ENCODE assay signal across 9 mouse cellular contexts in genomic region chr8:89042118-89042460, GRCm38 (mm10). TPM values are rescaled to one million over a fixed set of nuclear protein-coding genes. Genes with fewer than 3 reads are reported as not detected.
A peak's percentile ranks its signal among the peaks of the same experiment; 100 is the strongest.
DNase-seq lines count a peak whose midpoint lies in the region; ATAC-seq and TF ChIP-seq lines count a peak whose summit lies in the region.
"Had no signal": no experiment of that assay in that cellular context is flagged by ENCODE, and none has a peak within 500 bp of the region (broad histone marks: within the 10 kb centered on the region; RNA-seq: fewer than 3 reads in every experiment).

No protein-coding gene starts in this region.

- peak overlapping the region; percentile 63 for H3K9ac ChIP-seq in heart, embryonic 15.5 days
- peak overlapping the region; percentile 60 for H3K9ac ChIP-seq in liver, embryonic 11.5 days (ENCODE audit: low read depth, low read length)

- peak; percentile 29 for ATAC-seq in Patski
- no peak for ATAC-seq in heart, embryonic 15.5 days (replicated peaks; ENCODE audit: insufficient number of reproducible peaks, insufficient read depth, low FRiP score, low read depth)
- ATAC-seq in liver, embryonic 11.5 days (replicated peaks; ENCODE audit: low FRiP score): no peak

- POLR2A ChIA-PET in Patski (lab: Charles Lee): interaction anchor here (0.7 to 2.0 kb wide), 3 partner anchors 21 to 346 kb away, joined by 3 to 5 read pairs (median 3); no protein-coding TSS in a partner anchor

- H3K36me3 ChIP-seq in heart, embryonic 10.5 days: no peaks in the 10 kb centered on the region
- no peaks in the 10 kb centered on the region for H3K36me3 ChIP-seq in heart, embryonic 15.5 days
- no peaks in the 10 kb centered on the region for H3K36me3 ChIP-seq in liver, embryonic 11.5 days (ENCODE audit: control insufficient read depth, insufficient read depth, low read length)

- under 1% methylated on average over 35 of the region's 35 CpGs for WGBS in heart, embryonic 10.5 days
- WGBS in heart, embryonic 15.5 days: 0% methylated on average over 35 of the region's 35 CpGs
- under 1% methylated on average over 35 of the region's 35 CpGs for WGBS in liver, embryonic 11.5 days

- no peaks in the 10 kb centered on the region for H3K9me3 ChIP-seq in heart, embryonic 10.5 days
- H3K9me3 ChIP-seq in heart, embryonic 15.5 days (replicated peaks): no peaks in the 10 kb centered on the region
- no peaks in the 10 kb centered on the region for H3K9me3 ChIP-seq in liver, embryonic 11.5 days (ENCODE audit: control insufficient read depth, low read length)

- H3K27ac ChIP-seq in heart, embryonic 10.5 days: peak overlapping the region; percentile 96
- H3K27ac ChIP-seq in heart, embryonic 15.5 days: peak overlapping the region; percentile 77
- H3K27ac ChIP-seq in liver, embryonic 11.5 days (ENCODE audit: low read depth, low read length): 0 out of 2 replicates have a peak overlapping the region, but pooled peaks have one; percentile 54

- peak overlapping the region; percentile 96 for H3K4me2 ChIP-seq in heart, embryonic 15.5 days
- peak overlapping the region; percentile 69 for H3K4me2 ChIP-seq in liver, embryonic 11.5 days

- DNase-seq in heart, embryonic 10.5 days (ENCODE audit: low spot score): no peak
- no peak for DNase-seq in heart, adult 8-10 months (ENCODE audit: low spot score)
- no peak for DNase-seq in Patski (ENCODE audit: low read depth, low spot score)
- peak; percentile 56 for DNase-seq in liver, embryonic 11.5 days (ENCODE audit: low spot score)
- peak; percentile 61 for DNase-seq in yolk sac, embryonic 10.5 days (ENCODE audit: low spot score)
- DNase-seq in c-Kit-positive CD71-positive TER-119-positive erythroid progenitor cells, embryonic 14.5 days (ENCODE audit: low spot score): no peak
- no peak for DNase-seq in thymus, postnatal 36 days

- TF ChIP-seq CTCF in Patski (IDR thresholded peaks at IDR 0.05): no peak

- peaks cover 28% of the 10 kb centered on the region for H3K27me3 ChIP-seq in heart, embryonic 10.5 days (ENCODE audit: insufficient read depth, poor library complexity, severe bottlenecking)
- H3K27me3 ChIP-seq in Patski: no peaks in the 10 kb centered on the region
- H3K27me3 ChIP-seq in heart, embryonic 15.5 days: peaks cover 73% of the 10 kb centered on the region
- peaks cover 93% of the 10 kb centered on the region for H3K27me3 ChIP-seq in liver, embryonic 11.5 days (replicated peaks; ENCODE audit: control insufficient read depth, insufficient read depth, low read length)
- H3K27me3 ChIP-seq: CH12.LX had no signal

- H3K4me1 ChIP-seq in heart, embryonic 10.5 days: peaks cover 62% of the 10 kb centered on the region
- peaks cover 53% of the 10 kb centered on the region for H3K4me1 ChIP-seq in heart, embryonic 15.5 days (replicated peaks)
- peaks cover 2% of the 10 kb centered on the region for H3K4me1 ChIP-seq in liver, embryonic 11.5 days (replicated peaks; ENCODE audit: control insufficient read depth, insufficient read depth, low read length)

- CTCF ChIA-PET in Patski (lab: Charles Lee): no interaction called here

- H3K4me3 ChIP-seq in heart, embryonic 10.5 days: peak overlapping the region; percentile 89
- peak overlapping the region; percentile 63 for H3K4me3 ChIP-seq in heart, embryonic 15.5 days
- peak overlapping the region; percentile 56 for H3K4me3 ChIP-seq in liver, embryonic 11.5 days (ENCODE audit: low read depth, low read length)

- in situ Hi-C loops in Patski (cut with MboI; ENCODE audit: low pct_unique_long_range_greater_than_20kb): no loop called here

RNA-seq across cellular contexts. Expression of gene Sall1, which starts 1.9 kb away (rescaled TPM):
- polyA plus RNA-seq in heart, embryonic 10.5 days (2016; fragmentation: Nextera tagmentation; extraction: Ambion mirVana): 5.9 and 6.9 TPM in 2 replicates
- total RNA-seq in heart, adult 8-10 months (2022): 1 to 10 TPM in 3 of 4 experiments, under 1 TPM in 1; 0.92 to 1.4 (median 1.2) TPM
- polyA plus RNA-seq in Patski (2021): 31.7 TPM
- 2.5 and 3.6 TPM in 2 replicates for polyA plus RNA-seq in heart, embryonic 15.5 days (2015; fragmentation: Nextera tagmentation; extraction: Ambion mirVana)
- 2.4 and 2.6 TPM in 2 replicates for polyA plus RNA-seq in liver, embryonic 11.5 days (2014; fragmentation: Nextera tagmentation; extraction: Ambion mirVana)
- total RNA-seq: CH12.LX had no signal

Comparison
In these comparisons a context has a peak if more than half of its experiments do, and no peak if none do; other contexts are left out.
1. DNase-seq: peak in liver, embryonic 11.5 days (single experiment) and yolk sac, embryonic 10.5 days (single experiment); none in heart, embryonic 10.5 days (single experiment), heart, adult 8-10 months (single experiment), Patski (single experiment), c-Kit-positive CD71-positive TER-119-positive erythroid progenitor cells, embryonic 14.5 days (single experiment) and thymus, postnatal 36 days (0 of 2).
2. Peak in every context shown above with its lines, with median percentiles within 50 percentile points of each other: H3K27ac ChIP-seq and H3K4me3 ChIP-seq.